Mouse (Mus musculus) heart, postnatal 0 days (tissue): ENCODE results near the gene Gatb.

Experiments used
- CTCF ChIP-seq: IDR thresholded peaks from 2 replicates; pipeline ENCODE4 v1.5.1; 2016; ENCODE audit warnings: antibody characterized with exemption, control low read depth, low read depth
- EP300 ChIP-seq: IDR thresholded peaks from 2 replicates; pipeline ENCODE4 v1.6.1; 2016; ENCODE audit warnings: antibody characterized with exemption, low read depth

- TF ChIP-seq CTCF (no peak), EP300 (no peak)
These were observed 106.0 kb downstream of the Gatb start for GRCm38 (mm10) chr3:85679960-85680359.
